Mouse (Mus musculus) testis, adult 2 months (tissue): ENCODE data around the gene Il6st. TPM values are rescaled to one million over a fixed set of nuclear protein-coding genes. Genes with fewer than 3 reads are reported as not detected.

Experiments
- H3K27ac ChIP-seq: fragments of 200-500 bp; 2 replicates; pipeline ENCODE4 v1.5.1; 2012; ENCODE audit warnings: low read depth, low read length; ENCODE audit not compliant: control insufficient read depth, insufficient read depth
- H3K27me3 ChIP-seq: fragments of 200-500 bp; 2 replicates; pipeline ENCODE4 v1.6.1; 2012; ENCODE audit warnings: mild to moderate bottlenecking, low read length, moderate library complexity; ENCODE audit not compliant: control insufficient read depth, insufficient read depth
- H3K36me3 ChIP-seq: fragments of 200-500 bp; 2 replicates; pipeline ENCODE4 v1.6.1; 2012; ENCODE audit warnings: mild to moderate bottlenecking, low read length; ENCODE audit not compliant: control insufficient read depth, insufficient read depth
- H3K4me1 ChIP-seq: fragments of 200-500 bp; 2 replicates; pipeline ENCODE4 v1.6.1; 2012; ENCODE audit warnings: low read length; ENCODE audit not compliant: control insufficient read depth, insufficient read depth
- H3K4me3 ChIP-seq: fragments of 200-500 bp; 2 replicates; pipeline ENCODE4 v1.5.1; 2012; ENCODE audit warnings: low read depth, mild to moderate bottlenecking, low read length, moderate library complexity, mixed read lengths; ENCODE audit not compliant: control insufficient read depth
- CTCF ChIP-seq: fragments of 200-500 bp; IDR thresholded peaks from 2 replicates; pipeline ENCODE4 v1.5.1; 2012; ENCODE audit warnings: low read depth, mild to moderate bottlenecking, inconsistent platforms, low read length, moderate library complexity; ENCODE audit not compliant: control insufficient read depth, insufficient read depth, insufficient replicate concordance
- POLR2A ChIP-seq: fragments of 200-500 bp; IDR thresholded peaks from 2 replicates; pipeline ENCODE4 v1.6.1; 2012; ENCODE audit warnings: low read depth, mild to moderate bottlenecking, inconsistent platforms, low read length, moderate library complexity; ENCODE audit not compliant: control insufficient read depth
- polyA plus RNA-seq: library from polyadenylated mRNA; depleted of rRNA; stranded (reverse); fragments of >200 nt; gene quantifications from 2 replicates; pipeline ENCODE4 v1.2.3, GENCODE M21; 2012

Il6st gene
- polyA plus RNA-seq, 1 experiment, result 4.0 TPM

GRCm38 (mm10) chr13:112436288-112436687 is 27.6 kb upstream of the Il6st start:
- H3K4me3 ChIP-seq, result no peak overlapping the region
- no peak overlapping the region for H3K27ac ChIP-seq
- H3K4me1 ChIP-seq, result peaks cover 20% of the 10 kb centered on the region
- H3K36me3 ChIP-seq, result no peaks in the 10 kb centered on the region
- TF ChIP-seq POLR2A, result no peak
- no peak for TF ChIP-seq CTCF
- 0 out of 2 replicates have a peak, but pooled peaks cover 2% of the 10 kb centered on the region for H3K27me3 ChIP-seq

- Histone ChIP-seq H3K4me3 (peak overlapping the region; percentile 61), H3K36me3 (no peaks in the 10 kb centered on the region), H3K4me1 (peaks cover 20% of the 10 kb centered on the region), H3K27ac (no peak overlapping the region), H3K27me3 (0 out of 2 replicates have a peak, but pooled peaks cover 2% of the 10 kb centered on the region)
- no peak for TF ChIP-seq POLR2A
- TF ChIP-seq CTCF, result no peak
These were observed 25.6 kb upstream of the Il6st start for GRCm38 (mm10) chr13:112438001-112438868.

GRCm38 (mm10) chr13:112439105-112439818 is 24.6 kb upstream of the Il6st start:
- H3K4me3 ChIP-seq, result peak overlapping the region; percentile 66
- H3K36me3 ChIP-seq, result no peaks in the 10 kb centered on the region
- H3K4me1 ChIP-seq, result peaks cover 20% of the 10 kb centered on the region
- 0 out of 2 replicates have a peak, but pooled peaks cover 2% of the 10 kb centered on the region for H3K27me3 ChIP-seq
- TF ChIP-seq POLR2A, result no peak
- TF ChIP-seq CTCF, result no peak
- H3K27ac ChIP-seq, result 0 out of 2 replicates have a peak overlapping the region, but pooled peaks have one; percentile 4

GRCm38 (mm10) chr13:112439917-112440361 is 23.9 kb upstream of the Il6st start:
- no peak for TF ChIP-seq CTCF
- TF ChIP-seq POLR2A, result no peak
- H3K27me3 ChIP-seq, result 0 out of 2 replicates have a peak, but pooled peaks cover 2% of the 10 kb centered on the region
- H3K36me3 ChIP-seq, result no peaks in the 10 kb centered on the region
- peak overlapping the region; percentile 66 for H3K4me3 ChIP-seq
- H3K27ac ChIP-seq, result no peak overlapping the region
- H3K4me1 ChIP-seq, result peaks cover 20% of the 10 kb centered on the region

- H3K4me3 ChIP-seq, result peak overlapping the region; percentile 56
These were observed 23.2 kb upstream of the Il6st start for GRCm38 (mm10) chr13:112440668-112441067.

GRCm38 (mm10) chr13:112442867-112443529 is 20.9 kb upstream of the Il6st start:
- TF ChIP-seq POLR2A (no peak), CTCF (no peak)
- Histone ChIP-seq H3K4me3 (no peak overlapping the region), H3K36me3 (no peaks in the 10 kb centered on the region), H3K4me1 (peaks cover 20% of the 10 kb centered on the region), H3K27ac (no peak overlapping the region), H3K27me3 (0 out of 2 replicates have a peak, but pooled peaks cover 2% of the 10 kb centered on the region)

More at GRCm38 (mm10) chr13:112440668-112441067, 23.2 kb upstream of the Il6st start:
- no peak overlapping the region for H3K27ac ChIP-seq
- no peaks in the 10 kb centered on the region for H3K36me3 ChIP-seq
- H3K4me1 ChIP-seq, result peaks cover 20% of the 10 kb centered on the region
- TF ChIP-seq POLR2A, result no peak
- TF ChIP-seq CTCF, result no peak
- H3K27me3 ChIP-seq, result 0 out of 2 replicates have a peak, but pooled peaks cover 2% of the 10 kb centered on the region

- Histone ChIP-seq H3K36me3 (no peaks in the 10 kb centered on the region), H3K4me3 (no peak overlapping the region), H3K27me3 (no peaks in the 10 kb centered on the region), H3K4me1 (no peaks in the 10 kb centered on the region), H3K27ac (no peak overlapping the region)
- TF ChIP-seq POLR2A, result no peak
- TF ChIP-seq CTCF, result no peak
These were observed 16.7 kb upstream of the Il6st start for GRCm38 (mm10) chr13:112447108-112447665.
